Mouse (Mus musculus) small intestine, adult 2 months (tissue): ENCODE data around the gene Mylpf.

Source experiments
- CTCF ChIP-seq: fragments of 200-500 bp; IDR thresholded peaks from 2 replicates; pipeline ENCODE4 v1.5.1; 2012; ENCODE audit warnings: low read depth, mild to moderate bottlenecking, control low read depth, inconsistent platforms, low read length, moderate library complexity, mixed read lengths; ENCODE audit not compliant: insufficient replicate concordance, insufficient read length; ENCODE audit errors: extremely low read depth
- POLR2A ChIP-seq: fragments of 200-500 bp; IDR thresholded peaks from 2 replicates; pipeline ENCODE4 v1.6.1; 2012; ENCODE audit warnings: low read depth, mild to moderate bottlenecking, control low read depth, inconsistent platforms, low read length, moderate library complexity

DNA sequence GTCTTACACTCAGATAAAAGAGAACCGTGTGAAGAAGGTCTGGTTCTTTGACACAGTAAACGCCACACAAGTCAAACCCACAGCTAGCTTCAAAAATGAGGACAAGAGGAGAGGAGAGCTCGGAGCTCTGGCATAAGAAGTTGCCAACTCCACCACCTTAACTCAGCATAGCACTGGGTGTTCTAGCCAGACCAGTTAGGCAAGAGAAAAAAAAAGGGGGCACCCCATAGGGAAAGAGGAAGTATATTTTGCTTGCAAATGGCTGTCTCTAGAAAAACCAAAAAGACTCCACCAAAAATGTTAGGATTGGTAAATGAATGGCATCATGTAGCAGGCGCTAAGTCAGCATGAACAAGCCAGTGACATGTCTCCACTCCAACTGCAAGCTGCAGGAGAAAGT lies 44.7 kb upstream of the Mylpf start:
- no peak for TF ChIP-seq POLR2A
- TF ChIP-seq CTCF: no peak
